Mouse (Mus musculus) olfactory bulb, adult 2 months (tissue): Measurements from ENCODE around the gene Atp6v1a. TPM values are rescaled to one million over a fixed set of nuclear protein-coding genes. Genes with fewer than 3 reads are reported as not detected.
A peak's percentile ranks its signal among the peaks of the same experiment; 100 is the strongest.

Experiments used
- H3K27ac ChIP-seq: fragments of 200-500 bp; 2 replicates; pipeline ENCODE4 v1.5.1; 2012; ENCODE audit warnings: low read depth, low read length; ENCODE audit not compliant: insufficient read depth
- H3K4me1 ChIP-seq: fragments of 200-500 bp; 2 replicates; pipeline ENCODE4 v1.6.1; 2012; ENCODE audit warnings: low read length; ENCODE audit not compliant: control insufficient read depth, insufficient read depth
- H3K4me3 ChIP-seq: fragments of 200-500 bp; 2 replicates; pipeline ENCODE4 v1.5.1; 2012; ENCODE audit warnings: mild to moderate bottlenecking, low read depth, low read length, moderate library complexity; ENCODE audit not compliant: insufficient read depth
- CTCF ChIP-seq: fragments of 200-500 bp; IDR thresholded peaks from 2 replicates; pipeline ENCODE4 v1.5.1; 2012; ENCODE audit warnings: low read depth, mild to moderate bottlenecking, low read length, moderate library complexity; ENCODE audit not compliant: insufficient read depth
- POLR2A ChIP-seq: fragments of 200-500 bp; IDR thresholded peaks from 2 replicates; pipeline ENCODE4 v1.6.1; 2012; ENCODE audit warnings: mild to moderate bottlenecking, low read depth, low read length, moderate library complexity; ENCODE audit not compliant: insufficient read depth
- WGBS: fragments of 180-500 bp; shearing (Covaris S2); methylation state at CpG from one replicate; pipeline ENCODE4 v1.1.7; 2018; 5-methylcytosine and 5-hydroxymethylcytosine counted together
- polyA plus RNA-seq: library from polyadenylated mRNA; stranded (reverse); fragments of >200 nt; gene quantifications from 2 replicates; pipeline ENCODE4 v1.2.4, GENCODE M21; 2012; ENCODE audit warnings: low replicate concordance; ENCODE audit not compliant: missing spikeins, insufficient read depth, insufficient read length

Atp6v1a gene
- polyA plus RNA-seq, 1 experiment = 173 TPM

- peak within 1 kb of the TSS; percentile 10 for H3K27ac ChIP-seq
- under 1% methylated on average over 68 of the region's 77 CpGs for WGBS
- TF ChIP-seq POLR2A (no peak; the same call in 1 of the 2 replicates), CTCF (no peak)
- H3K4me1 ChIP-seq = no peaks in the 10 kb centered on the region
- H3K4me3 ChIP-seq = peak within 1 kb of the TSS; percentile 79
These were observed 33.8 kb upstream of the Atp6v1a start, which contains the start of gene Usf3 for GRCm38 (mm10) chr16:44173155-44173941. Gene Usf3 (plus strand): TSS chr16:44173246.

DNA sequence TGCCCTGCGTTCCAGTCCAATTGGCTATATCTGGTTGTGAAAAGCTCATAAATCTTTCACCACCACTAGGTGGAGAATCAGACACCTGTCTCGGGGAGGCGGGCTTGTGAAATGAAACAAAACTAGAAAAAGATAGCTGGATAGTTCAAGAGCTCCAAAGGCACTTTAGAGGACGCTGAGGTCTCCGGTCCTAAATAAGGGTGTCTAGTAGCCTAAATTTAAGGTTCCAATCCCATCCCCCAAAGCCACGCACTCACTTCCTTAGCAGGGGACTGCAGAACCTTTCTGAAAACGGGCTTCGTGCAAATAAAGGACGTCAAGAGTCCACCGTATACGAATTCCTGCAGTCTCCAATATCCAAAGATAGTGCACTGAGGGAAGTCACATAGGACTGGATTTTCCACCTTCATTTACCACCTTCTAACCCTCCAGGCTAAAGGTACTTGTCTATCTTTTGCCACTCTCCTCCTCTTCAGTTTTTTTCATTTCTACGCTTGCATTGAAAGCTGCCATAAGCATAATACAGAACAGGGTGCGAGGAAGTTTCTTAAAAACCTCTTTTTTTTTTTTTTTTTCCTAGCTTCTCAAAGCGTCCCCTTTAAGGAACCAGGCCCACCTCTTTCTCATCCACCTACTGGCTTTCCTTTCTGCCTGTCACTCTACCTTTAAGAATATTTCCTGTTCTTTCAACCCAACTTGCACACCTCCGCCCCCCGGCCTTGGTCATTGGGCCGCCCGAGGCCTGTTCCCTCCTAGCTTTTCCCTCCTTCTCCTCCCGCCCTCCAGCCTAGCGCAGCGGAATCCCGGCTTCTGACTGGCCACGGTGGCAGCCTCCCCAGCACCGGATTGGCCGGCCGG, 33.0 kb upstream of the Atp6v1a start:
- TF ChIP-seq CTCF = no peak
- no peak for TF ChIP-seq POLR2A
- WGBS = under 1% methylated on average over 26 of the region's 26 CpGs
- Histone ChIP-seq H3K4me1 (no peaks in the 10 kb centered on the region), H3K4me3 (peak overlapping the region; percentile 41), H3K27ac (peak overlapping the region; percentile 10)

DNA sequence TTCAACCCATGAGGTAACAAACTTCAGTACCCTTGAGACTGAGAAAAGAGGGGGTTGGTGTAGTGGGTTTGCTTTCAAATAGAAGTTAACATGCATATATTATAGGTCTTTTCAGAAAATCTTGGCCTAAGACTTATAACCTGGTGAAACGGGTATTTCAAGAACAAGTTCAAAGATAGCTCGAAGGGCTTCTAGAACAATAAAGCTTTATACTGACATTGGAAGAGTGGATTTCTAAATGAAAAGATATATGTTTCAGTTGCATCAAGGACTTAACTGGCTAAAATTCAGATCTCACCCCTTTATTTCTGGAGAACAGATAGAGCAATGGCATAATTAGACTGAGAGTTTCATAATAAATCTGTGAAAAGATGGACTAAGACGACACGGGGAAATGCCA, 29.5 kb upstream of the Atp6v1a start:
- no peaks in the 10 kb centered on the region for H3K4me1 ChIP-seq
- TF ChIP-seq CTCF (no peak), POLR2A (no peak)
- 80% methylated on average over 4 of the region's 4 CpGs for WGBS
- no peak overlapping the region for H3K27ac ChIP-seq
- no peak overlapping the region for H3K4me3 ChIP-seq

- Histone ChIP-seq H3K4me3 (no peak overlapping the region), H3K4me1 (no peaks in the 10 kb centered on the region), H3K27ac (no peak overlapping the region)
- TF ChIP-seq POLR2A (no peak), CTCF (no peak)
- 49% methylated on average over 3 of the region's 3 CpGs for WGBS
These were observed 25.7 kb upstream of the Atp6v1a start for GRCm38 (mm10) chr16:44165182-44165581.

GRCm38 (mm10) chr16:44163831-44164230, 24.3 kb upstream of the Atp6v1a start:
- 94% methylated on average over 2 of the region's 2 CpGs for WGBS
- no peak overlapping the region for H3K4me3 ChIP-seq
- TF ChIP-seq POLR2A = no peak
- no peak for TF ChIP-seq CTCF
- no peaks in the 10 kb centered on the region for H3K4me1 ChIP-seq
- H3K27ac ChIP-seq = no peak overlapping the region

- Histone ChIP-seq H3K4me3 (no peak overlapping the region), H3K27ac (no peak overlapping the region), H3K4me1 (no peaks in the 10 kb centered on the region)
- TF ChIP-seq CTCF (no peak), POLR2A (no peak)
- 92% methylated on average over 7 of the region's 7 CpGs for WGBS
These were observed 19.8 kb upstream of the Atp6v1a start for GRCm38 (mm10) chr16:44159325-44159724.

DNA sequence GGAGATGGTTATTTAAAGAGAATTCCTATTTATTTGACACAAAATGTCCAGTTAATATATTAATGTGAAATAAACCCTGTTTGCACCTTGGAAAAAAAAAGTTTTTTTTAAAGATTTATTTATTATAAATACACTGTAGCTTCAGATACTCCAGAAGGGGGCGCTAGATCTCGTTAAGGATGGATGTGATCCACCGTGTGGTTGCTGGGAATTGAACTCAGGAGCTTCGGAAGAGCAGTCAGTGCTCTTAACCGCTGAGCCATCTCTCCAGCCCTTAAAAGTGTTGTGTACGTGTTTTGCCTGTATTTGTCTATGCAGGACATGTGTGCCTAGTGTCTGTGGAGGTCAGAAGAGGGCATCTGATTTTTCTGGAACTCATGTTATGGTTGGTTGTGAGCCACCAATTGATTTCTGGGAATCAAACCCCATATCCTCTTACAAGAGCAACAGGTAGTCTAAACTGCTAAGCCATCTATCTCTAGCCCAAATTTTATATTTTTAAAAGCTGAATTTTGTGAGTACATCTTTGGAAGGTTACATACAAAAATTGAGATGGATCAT, 15.1 kb upstream of the Atp6v1a start:
- Histone ChIP-seq H3K4me1 (no peaks in the 10 kb centered on the region), H3K27ac (no peak overlapping the region), H3K4me3 (no peak overlapping the region)
- WGBS = 77% methylated on average over 6 of the region's 6 CpGs
- TF ChIP-seq POLR2A = no peak
- TF ChIP-seq CTCF = no peak

GRCm38 (mm10) chr16:44149002-44149767, 9.7 kb upstream of the Atp6v1a start:
- H3K27ac ChIP-seq = no peak overlapping the region
- TF ChIP-seq POLR2A = no peak
- TF ChIP-seq CTCF = no peak

GRCm38 (mm10) chr16:44141483-44141882, 2.0 kb upstream of the Atp6v1a start:
- 8% methylated on average over 6 of the region's 6 CpGs for WGBS
- Histone ChIP-seq H3K4me1 (peaks cover 6% of the 10 kb centered on the region; the same call in 1 of the 2 replicates), H3K27ac (no peak overlapping the region), H3K4me3 (no peak overlapping the region)
- no peak for TF ChIP-seq CTCF
- TF ChIP-seq POLR2A = no peak

More at GRCm38 (mm10) chr16:44149002-44149767, 9.7 kb upstream of the Atp6v1a start:
- Histone ChIP-seq H3K4me3 (no peak overlapping the region), H3K4me1 (no peaks in the 10 kb centered on the region)
- 90% methylated on average over 1 of the region's 1 CpGs for WGBS
